Mouse (Mus musculus) hindlimb bud, embryonic 11.5 days (tissue): ENCODE measurements at regions not wholly inside any gene's neighbourhood (a gene's known extent, or its start where the extent isn't known, plus 50 kb on each side); places are given as distances from the start of the nearest gene placed in this dataset.

Experiments used
- DNase-seq: peaks from one replicate; pipeline ENCODE4 v3.0.0-alpha.2; 2012; ENCODE audit warnings: low read depth, low spot score; ENCODE audit errors: extremely low spot score

- DNase-seq: no peak
Measured at GRCm38 (mm10) chr4:26637859-26638258, 291.2 kb upstream of the Manea start.

DNA sequence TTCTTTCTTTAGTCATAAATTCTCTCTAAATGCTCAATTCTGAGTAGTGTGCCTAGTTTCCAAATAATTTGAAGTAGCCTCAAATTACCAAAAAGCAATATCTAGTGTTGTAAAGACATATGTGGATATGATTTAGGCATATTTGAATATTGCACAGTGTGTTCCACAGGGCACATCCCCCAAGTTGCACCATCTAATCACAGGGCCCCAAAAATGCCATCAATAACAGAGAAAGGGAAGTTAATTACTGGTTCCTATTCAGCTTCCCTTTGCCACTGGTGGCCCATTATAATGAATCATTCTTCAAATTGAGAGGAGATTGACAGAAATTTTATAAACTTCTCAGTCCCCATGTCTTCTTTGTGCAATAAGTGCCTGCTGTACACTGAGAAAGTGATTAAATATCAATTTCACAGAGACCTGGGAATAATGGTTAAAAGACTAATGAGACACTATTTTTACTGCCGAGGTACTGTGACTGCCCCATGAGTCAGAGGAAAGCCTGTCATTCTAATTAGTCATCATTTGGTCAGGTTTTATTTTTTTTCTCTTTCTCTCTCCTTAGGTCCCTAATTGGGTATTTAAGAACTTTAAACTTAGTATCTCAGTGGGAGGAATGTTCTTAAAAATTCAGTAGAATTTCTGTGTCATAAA is 284.0 kb upstream of the Manea start:
- no peak for DNase-seq

GRCm38 (mm10) chr4:26629710-26630109 is 283.0 kb upstream of the Manea start:
- DNase-seq: no peak

- DNase-seq: no peak
Measured at GRCm38 (mm10) chr4:26627744-26628143, 281.1 kb upstream of the Manea start.

GRCm38 (mm10) chr4:26589081-26589869 is 242.6 kb upstream of the Manea start:
- no peak for DNase-seq

DNA sequence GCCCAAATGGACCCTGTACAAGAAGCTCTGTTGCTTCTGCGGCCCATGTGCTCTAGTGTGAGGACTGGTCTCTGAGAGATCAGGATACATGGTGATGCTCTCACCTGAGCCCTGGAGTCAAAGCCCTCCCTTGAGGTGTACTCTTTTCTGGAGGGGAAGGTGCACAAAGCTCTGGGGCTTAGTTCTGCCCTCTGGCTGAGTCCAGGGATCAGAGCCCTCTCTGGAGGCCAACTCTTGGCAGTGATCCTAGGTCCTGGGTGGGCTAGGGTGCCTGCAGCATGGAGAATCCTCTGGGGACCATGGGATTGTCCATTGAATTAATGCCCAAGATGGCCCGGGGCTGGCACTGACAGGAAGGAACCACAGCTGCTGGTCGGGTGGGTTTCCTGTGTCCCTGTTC is 209.0 kb upstream of the Manea start:
- DNase-seq: no peak

GRCm38 (mm10) chr4:26543833-26544232 is 197.1 kb upstream of the Manea start:
- DNase-seq: peak; percentile 61

- no peak for DNase-seq
Measured at GRCm38 (mm10) chr4:26542511-26542910, 195.8 kb upstream of the Manea start.

DNA sequence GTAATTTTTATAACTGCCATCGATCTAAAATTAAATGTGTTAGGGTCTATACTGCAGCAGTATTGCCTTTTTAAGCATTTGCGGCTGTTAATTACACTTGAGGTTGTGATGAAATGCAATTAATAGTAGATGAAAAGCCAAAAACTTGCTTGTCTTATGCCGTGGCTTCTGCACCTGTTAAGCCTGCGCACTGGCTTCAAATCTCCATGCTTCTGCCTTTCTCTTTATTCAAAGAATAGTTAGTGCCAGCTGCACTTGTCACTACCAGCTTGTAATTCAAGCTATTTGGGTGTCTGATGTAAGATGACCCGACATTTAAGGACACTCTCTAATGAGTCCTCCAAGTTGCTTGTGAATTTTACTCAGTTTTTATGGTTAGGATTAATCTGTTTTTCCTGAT is 161.3 kb upstream of the Manea start:
- DNase-seq: no peak

GRCm38 (mm10) chr4:26494262-26494661 is 147.6 kb upstream of the Manea start:
- DNase-seq: no peak

GRCm38 (mm10) chr4:26474913-26475312 is 128.2 kb upstream of the Manea start:
- DNase-seq: no peak

- DNase-seq: no peak
Measured at GRCm38 (mm10) chr4:26441533-26441932, 94.8 kb upstream of the Manea start.

DNA sequence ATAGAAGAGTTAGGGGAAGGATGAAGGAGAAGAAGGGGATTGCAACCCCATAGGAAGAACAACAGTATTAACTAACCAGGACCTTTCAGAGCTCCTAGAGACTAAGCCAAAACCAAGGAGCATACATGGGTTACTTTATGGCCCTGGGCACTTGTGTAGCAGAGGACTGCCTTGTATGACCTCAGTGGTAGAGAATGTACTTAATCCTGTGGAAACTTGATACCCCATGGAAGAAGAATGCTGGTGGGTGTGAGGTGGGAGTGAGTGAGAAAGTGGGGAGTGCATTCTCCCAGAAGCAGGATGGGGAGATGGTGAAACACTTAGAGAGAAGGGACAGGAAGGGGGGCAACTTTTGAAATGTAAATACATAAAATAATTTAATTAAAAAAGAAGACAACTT is 75.4 kb upstream of the Manea start:
- DNase-seq: no peak

DNA sequence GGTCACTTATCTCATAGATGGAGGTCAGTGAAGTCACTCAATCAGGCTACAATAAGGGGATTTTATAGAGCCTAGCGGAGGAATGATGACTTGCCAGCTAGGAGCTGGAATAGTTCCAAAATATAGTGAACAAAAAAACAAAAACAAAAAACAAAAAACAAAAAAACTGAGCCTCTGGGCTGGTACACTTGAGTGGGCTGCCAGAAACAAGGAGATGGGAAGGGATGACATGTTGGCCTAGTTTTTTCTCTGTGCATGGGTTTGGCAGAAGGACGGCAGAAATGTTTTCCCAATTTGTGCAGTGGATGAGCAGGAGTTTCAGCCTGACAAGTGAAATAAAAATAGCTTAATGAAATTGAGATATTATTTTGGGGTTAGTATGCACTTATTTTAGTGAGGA is 57.6 kb upstream of the Manea start:
- DNase-seq: no peak

- DNase-seq: no peak
Measured at GRCm38 (mm10) chr4:26402213-26402612, 55.5 kb upstream of the Manea start.
